Mouse (Mus musculus) liver, postnatal 0 days (tissue): ENCODE measurements around the gene Sirt1.

Experiments
- CTCF ChIP-seq: sonication (generic); IDR thresholded peaks from 2 replicates; pipeline ENCODE4 v1.5.1; 2016; ENCODE audit warnings: antibody characterized with exemption, low read depth
- EP300 ChIP-seq: IDR thresholded peaks from 2 replicates; pipeline ENCODE4 v1.6.1; 2016; ENCODE audit warnings: antibody characterized with exemption, low read depth, mild to moderate bottlenecking

GRCm38 (mm10) chr10:63421739-63422735 is 40.5 kb upstream of the Sirt1 start, which contains the start of gene Gm7075:
- no peak for TF ChIP-seq EP300
- TF ChIP-seq CTCF, result peak; percentile 84
